Mouse (Mus musculus) stomach, embryonic 15.5 days (tissue): Measurements from ENCODE around the gene Clec4a3. TPM values are rescaled to one million over a fixed set of nuclear protein-coding genes. Genes with fewer than 3 reads are reported as not detected.

Experiments
- polyA plus RNA-seq: library from polyadenylated mRNA; unstranded; fragments of >200 nt; fragmentation: Nextera tagmentation; extraction: Ambion mirVana; gene quantifications from 2 replicates; pipeline ENCODE4 v1.2.1, GENCODE M21; 2015

Gene Clec4a3
- polyA plus RNA-seq, 1 experiment from 2014 or later: 6.8 TPM

Other genes starting within 250 kb of the Clec4a3 start
- gene Nanog, start 245.0 kb upstream of the Clec4a3 start, polyA plus RNA-seq: 0.08 and 0.46 TPM in 2 replicates
- 11.0 and 11.9 TPM in 2 replicates for gene Slc2a3, start 150.9 kb upstream of the Clec4a3 start, polyA plus RNA-seq
- 5.2 and 5.8 TPM in 2 replicates for gene Foxj2, start 132.6 kb upstream of the Clec4a3 start, polyA plus RNA-seq
- gene C3ar1, start 96.4 kb upstream of the Clec4a3 start, polyA plus RNA-seq: 2.6 and 3.3 TPM in 2 replicates
- gene Necap1, start 78.0 kb upstream of the Clec4a3 start, polyA plus RNA-seq: 54.0 and 59.4 TPM in 2 replicates
- gene Clec4a1, start 30.7 kb upstream of the Clec4a3 start, polyA plus RNA-seq: 4.8 and 7.6 TPM in 2 replicates
- gene Clec4a4, start 37.9 kb downstream of the Clec4a3 start, polyA plus RNA-seq: not detected in 2 replicates
- gene Clec4b1, start 97.4 kb downstream of the Clec4a3 start, polyA plus RNA-seq: not detected in 2 replicates
- gene Clec4a2, start 153.9 kb downstream of the Clec4a3 start, polyA plus RNA-seq: 6.2 and 6.4 TPM in 2 replicates
- gene Clec4b2, start 220.4 kb downstream of the Clec4a3 start, polyA plus RNA-seq: 0.14 TPM in 1 of 2 replicates, not detected in the other